Mouse (Mus musculus) small intestine, adult 10 weeks (tissue): Measurements from ENCODE around the gene Gm26741. TPM values are rescaled to one million over a fixed set of nuclear protein-coding genes. Genes with fewer than 3 reads are reported as not detected.

Source experiments
- polyA plus RNA-seq: library from polyadenylated mRNA; stranded (reverse); fragments of 350-450 nt; fragmentation: Illumina TruSeq; extraction: RNeasy Lipid Tissue Mini Kit (QIAGEN cat#74804); gene quantifications from one replicate; pipeline ENCODE4 v1.2.3, GENCODE M21; 2014; ENCODE audit warnings: low replicate concordance

The Gm26741 gene
- polyA plus RNA-seq, result not detected

GRCm38 (mm10) chr10:52358467-52358866, at the start of gene Gm26741:
Gene Gm26741, plus strand, starts transcription at chr10:52358767.

GRCm38 (mm10) chr10:52381845-52382591, 23.5 kb downstream of the Gm26741 start, which contains the start of gene Gopc:
Gene Gopc, minus strand, starts transcription at chr10:52382124.

GRCm38 (mm10) chr10:52388922-52389430, 30.4 kb downstream of the Gm26741 start, which contains the start of gene Nepn:
Gene Nepn, plus strand, starts transcription at chr10:52388972.

Other genes starting within 250 kb of the Gm26741 start
- gene Ros1, start 163.5 kb upstream of the Gm26741 start, polyA plus RNA-seq, result 5.5 TPM
- 34.6 TPM for gene Dcbld1, start 125.1 kb upstream of the Gm26741 start, polyA plus RNA-seq
- gene Gopc, start 23.4 kb downstream of the Gm26741 start, polyA plus RNA-seq, result 34.7 TPM
- not detected for gene Nepn, start 30.2 kb downstream of the Gm26741 start, polyA plus RNA-seq
- gene Nus1, start 58.8 kb downstream of the Gm26741 start, polyA plus RNA-seq, result 130 TPM